Mouse (Mus musculus): ENCODE measurements around the gene Cds1.

DNA sequence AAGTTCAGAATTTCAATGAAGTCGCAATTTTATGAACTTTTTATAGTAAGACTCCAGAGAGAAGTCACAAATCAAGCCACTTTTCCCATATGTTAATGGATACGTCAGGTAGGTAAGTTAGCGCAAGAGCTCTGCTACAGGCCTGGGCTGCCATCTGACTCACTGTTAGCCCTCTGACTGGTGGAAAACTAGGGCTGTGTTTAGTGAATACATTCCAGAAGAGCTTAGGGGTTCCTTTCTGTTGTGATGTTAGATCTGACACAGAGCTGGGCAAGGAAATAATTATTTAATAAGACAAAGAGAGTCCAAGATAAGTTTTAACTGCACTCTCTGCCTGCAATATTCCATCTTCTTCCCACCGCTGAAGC lies 23.7 kb upstream of the Cds1 start:
- TF ChIP-seq CTCF (IDR thresholded peaks at IDR 0.05; ENCODE audit: insufficient read depth, low read depth, low read length) (no peak), POLR2A (IDR thresholded peaks at IDR 0.05; ENCODE audit: insufficient read depth, low read depth, low read length) (no peak)
